Mouse (Mus musculus) WW6 (cell line): ENCODE results near the gene Trappc12.

Experiments
- DNase-seq: peaks from one replicate; pipeline ENCODE4 v3.0.0-alpha.2; 2013; ENCODE audit warnings: low read depth, low spot score

The Trappc12 gene

DNA sequence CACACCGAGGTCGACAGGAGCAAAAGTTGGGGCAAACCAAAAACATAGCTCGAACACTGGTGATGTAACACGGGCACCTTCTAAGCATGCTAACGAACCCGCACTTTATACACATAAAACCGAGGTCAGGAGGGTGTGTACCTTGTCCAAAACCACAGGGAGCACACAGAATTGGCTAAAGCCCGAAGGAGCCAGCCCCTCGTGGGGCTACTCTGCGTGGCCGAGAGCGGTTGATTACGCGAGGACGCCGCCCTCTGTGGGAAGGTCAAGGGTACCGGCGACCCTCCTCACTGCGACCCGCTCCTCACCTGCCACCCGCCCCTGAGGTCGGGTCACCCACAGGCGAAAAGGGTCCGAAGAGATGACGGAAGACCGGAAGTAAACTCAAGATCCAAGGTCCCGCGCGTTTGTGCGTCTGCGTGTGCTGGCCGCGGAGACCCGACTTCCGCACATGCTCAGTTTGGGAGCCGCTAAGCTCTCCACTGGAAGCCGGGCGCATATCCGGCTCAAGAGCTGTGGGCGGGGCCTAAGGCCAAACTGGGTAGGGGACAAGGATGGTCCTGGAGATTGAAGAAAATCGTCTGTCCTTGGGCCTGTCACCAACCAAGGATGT, at the start of gene Trappc12:
Gene Trappc12, minus strand, starts transcription at position 452 of the 613 bp plus-strand sequence.
- DNase-seq, result peak; percentile 67

DNA sequence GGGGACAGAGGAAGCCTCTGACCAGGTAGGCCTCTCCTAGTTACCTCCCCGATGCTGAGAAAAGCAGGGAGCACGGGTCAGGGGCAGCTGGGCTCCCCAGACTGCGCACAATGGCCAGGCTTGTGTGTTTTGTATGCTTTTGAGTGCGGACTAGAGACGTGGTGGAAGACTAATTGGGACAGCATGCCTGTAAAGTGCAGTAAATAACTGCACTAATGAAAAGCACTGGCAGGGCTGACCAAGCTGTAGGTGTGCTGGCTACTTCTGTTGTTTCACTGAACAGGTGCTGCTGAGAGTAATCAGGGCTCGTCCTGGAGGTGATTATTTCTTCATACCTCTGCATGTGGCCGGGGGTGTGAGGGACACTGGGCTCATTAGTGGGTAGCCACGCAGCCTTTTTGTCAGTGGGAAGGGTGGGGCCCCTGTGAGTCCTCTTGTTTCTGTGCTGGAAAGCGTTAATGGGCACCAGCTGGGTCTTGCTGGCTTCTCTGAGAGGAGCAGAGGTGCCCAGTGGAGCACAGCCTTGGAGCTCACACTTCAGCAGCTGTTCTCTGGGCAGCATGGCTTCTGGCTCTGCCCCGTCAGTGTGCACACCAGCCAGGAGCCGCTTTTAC, 49.6 kb upstream of the Trappc12 start:
- no peak for DNase-seq

DNA sequence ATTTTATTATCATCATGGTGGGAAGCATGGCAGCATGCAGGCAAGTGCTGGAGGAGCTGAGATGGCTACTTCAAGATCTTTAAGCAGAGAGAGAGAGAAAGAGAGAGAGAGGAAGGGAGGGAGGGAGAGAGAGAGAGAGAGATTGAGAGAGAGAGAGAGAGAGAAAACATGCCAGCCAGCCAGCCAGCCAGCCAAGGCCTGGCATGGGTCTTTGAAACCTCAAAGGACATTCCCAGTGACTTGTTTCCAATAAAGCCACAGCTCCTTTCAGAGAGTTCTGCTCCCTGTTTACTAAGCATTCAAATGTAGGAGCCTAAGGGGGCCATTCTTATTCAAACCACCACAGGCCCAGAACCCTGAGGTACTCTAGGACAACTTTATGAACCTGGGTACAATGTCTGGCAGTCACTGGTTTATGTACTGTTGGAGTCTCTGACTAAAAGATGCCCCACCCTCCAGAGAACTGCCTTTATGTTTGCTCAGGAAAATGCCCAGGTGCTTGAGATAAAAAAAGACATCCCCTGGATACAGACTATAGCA, 46.7 kb upstream of the Trappc12 start:
- no peak for DNase-seq

DNA sequence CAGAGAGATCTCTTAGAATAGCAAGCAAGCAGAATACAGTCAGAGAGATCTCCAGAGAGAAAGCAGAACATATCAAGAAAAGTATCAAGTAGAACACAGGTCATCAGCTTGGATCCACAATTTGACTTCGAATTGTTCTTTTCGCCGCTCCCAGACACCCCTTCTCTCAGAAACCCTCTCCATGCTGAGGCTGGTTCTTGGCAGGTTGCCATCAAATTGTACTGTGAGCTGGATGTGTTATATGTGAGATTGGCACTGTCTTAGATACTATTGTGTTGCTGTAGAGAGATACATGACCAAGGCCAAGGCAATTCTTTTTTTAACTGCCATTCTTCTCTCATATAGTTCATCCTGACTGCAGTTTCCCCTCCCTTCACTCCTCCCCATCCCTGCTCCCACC, 44.8 kb upstream of the Trappc12 start:
- DNase-seq, result no peak

- DNase-seq, result no peak
Measured at GRCm38 (mm10) chr12:28793715-28794114, 43.4 kb upstream of the Trappc12 start.

- DNase-seq, result no peak
Measured at GRCm38 (mm10) chr12:28792613-28793012, 42.3 kb upstream of the Trappc12 start.

GRCm38 (mm10) chr12:28786310-28786709, 36.0 kb upstream of the Trappc12 start:
- DNase-seq, result no peak

GRCm38 (mm10) chr12:28785299-28785698, 35.0 kb upstream of the Trappc12 start:
- no peak for DNase-seq

DNA sequence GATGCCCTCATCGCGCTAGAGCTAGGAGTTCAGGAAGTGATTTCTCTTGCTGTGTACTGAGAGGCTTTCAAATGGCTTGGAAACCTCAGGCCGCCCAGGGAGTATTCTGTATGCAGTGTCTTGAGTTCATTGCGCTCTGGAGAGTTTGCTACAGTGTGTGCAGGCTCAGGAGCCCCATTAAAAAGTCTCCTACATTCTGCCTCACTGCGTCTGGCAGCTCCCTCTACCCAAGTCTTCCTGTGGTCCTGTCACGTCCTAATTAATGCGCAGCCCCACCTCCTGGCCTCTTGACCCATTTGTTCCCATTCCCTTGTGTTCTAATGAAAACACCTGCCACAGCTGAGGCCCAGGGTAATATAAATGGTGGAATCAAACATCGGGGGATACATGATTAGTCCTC, 34.6 kb upstream of the Trappc12 start:
- no peak for DNase-seq

- DNase-seq, result no peak
Measured at GRCm38 (mm10) chr12:28784355-28784754, 34.1 kb upstream of the Trappc12 start.

DNA sequence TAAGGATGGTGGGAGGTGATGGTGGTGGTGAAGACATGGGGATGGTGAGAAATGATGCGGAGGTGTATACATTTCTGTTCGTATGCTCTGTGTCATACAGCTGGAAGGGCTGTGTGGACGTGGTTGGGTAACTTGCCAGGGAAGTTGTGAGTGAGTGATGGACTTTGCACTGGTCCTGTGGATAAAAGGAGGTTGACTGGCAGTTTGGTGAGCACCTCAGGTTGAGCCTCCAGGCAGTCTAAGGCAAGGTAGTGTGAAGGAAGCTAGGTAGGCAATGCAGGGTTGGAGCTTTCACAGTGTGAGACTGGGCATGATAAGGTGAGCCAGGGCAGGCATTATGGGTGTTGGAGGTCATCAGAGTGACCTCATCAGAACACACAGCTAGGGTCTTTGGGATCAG, 32.4 kb upstream of the Trappc12 start:
- no peak for DNase-seq

GRCm38 (mm10) chr12:28780180-28780579, 29.9 kb upstream of the Trappc12 start:
- no peak for DNase-seq

- DNase-seq, result no peak
Measured at GRCm38 (mm10) chr12:28775627-28776026, 25.4 kb upstream of the Trappc12 start.

DNA sequence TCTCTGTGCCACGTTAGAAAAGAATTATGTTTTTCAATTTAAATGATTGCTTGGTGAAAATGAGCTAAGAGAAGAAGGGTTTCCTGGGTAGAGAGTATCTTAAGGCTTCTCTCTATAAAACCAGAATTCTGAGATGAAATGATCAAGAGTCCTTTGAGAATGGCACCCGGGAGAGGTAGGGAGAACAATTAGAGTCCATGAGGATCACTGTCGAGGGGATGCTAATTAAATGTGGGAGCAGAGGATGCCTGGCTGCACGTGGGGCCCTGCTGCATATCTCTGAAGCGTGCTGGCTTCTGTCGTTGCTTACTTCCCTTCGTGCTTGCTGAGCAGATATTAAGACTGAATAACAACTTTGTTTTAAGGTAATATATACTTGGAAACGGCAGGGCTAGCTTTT, 24.8 kb upstream of the Trappc12 start:
- no peak for DNase-seq

DNA sequence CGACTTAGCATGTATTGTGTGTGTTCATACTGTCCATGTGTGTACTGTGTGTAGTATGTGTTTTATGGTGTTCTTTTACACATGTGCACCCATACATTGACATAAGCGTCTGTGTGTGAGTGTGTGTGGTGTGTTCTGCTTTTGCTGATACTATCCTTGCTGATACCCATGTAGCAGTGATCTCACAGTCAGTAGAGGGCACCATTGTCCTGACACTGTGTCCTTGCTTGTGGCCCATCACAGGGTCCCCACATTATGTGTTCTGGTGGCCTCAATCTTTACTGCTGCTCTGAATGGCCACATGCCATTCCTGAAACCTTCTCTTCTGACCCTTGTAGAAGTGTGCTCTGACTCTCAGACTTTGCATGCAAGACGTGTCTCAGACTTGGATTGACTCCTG, 23.5 kb upstream of the Trappc12 start:
- DNase-seq, result no peak

DNA sequence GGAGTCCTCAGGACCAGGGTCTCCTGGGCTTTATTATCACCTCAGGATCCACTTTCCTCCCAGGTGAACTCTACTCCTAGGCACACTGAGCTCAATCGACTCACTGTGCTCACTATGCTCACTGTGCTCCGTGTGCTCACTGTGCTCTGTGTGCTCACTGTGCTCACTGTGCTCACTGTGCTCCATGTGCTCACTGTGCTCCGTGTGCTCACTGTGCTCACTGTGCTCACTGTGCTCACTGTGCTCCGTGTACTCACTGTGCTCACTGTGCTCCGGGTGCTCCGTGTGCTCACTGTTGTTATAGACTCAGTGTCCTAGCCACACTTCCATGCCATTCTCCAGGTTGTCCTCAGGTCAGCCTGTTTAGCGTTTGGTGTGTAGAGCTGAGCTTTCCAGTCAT, 19.7 kb upstream of the Trappc12 start:
- no peak for DNase-seq

GRCm38 (mm10) chr12:28756019-28756418, 5.7 kb upstream of the Trappc12 start:
- DNase-seq, result no peak

DNA sequence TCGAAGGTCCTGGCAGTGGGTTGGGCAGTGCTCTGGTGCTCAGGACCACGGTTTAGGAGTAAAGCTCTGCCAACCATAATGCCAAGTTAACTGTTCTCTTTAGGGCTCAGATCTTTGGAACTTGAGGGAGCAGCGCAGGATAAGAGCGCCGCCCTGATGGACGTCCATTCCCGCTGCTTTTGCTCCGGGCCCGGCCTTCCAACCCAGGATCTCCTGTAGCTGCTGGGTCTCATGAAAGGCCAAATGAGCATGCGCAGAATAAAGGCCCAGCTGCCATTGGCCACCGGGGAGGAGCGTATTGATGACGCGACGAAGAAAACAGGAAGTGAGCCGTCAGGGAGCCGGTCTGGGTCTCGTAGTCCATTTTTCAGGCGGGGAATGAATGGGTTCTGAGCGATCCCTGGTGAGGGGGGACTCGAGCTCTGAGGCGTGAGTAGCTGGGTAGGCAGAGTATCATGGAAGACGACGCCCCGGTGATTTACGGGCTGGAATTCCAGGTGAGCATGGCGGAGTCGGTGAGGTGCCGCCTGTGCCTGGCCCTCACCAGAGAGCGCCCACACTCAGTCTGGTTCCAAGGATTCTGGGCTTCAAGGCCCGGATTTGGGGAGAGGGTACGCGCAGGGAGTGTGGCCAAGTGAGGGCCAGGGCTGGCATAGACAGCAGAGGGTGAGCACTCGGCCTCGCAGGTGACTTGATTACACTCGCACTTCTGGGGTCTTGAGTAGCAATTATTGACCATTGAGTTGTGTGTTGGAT, 1.4 kb upstream of the Trappc12 start, which contains the start of gene Eipr1:
Gene Eipr1, plus strand, starts transcription at position 296 of the 756 bp plus-strand sequence.
- DNase-seq, result peak; percentile 68

GRCm38 (mm10) chr12:28750876-28751275, 604 bp upstream of the Trappc12 start:
- DNase-seq, result no peak

- no peak for DNase-seq
Measured at GRCm38 (mm10) chr12:28743328-28743727, 6.9 kb downstream of the Trappc12 start.

DNA sequence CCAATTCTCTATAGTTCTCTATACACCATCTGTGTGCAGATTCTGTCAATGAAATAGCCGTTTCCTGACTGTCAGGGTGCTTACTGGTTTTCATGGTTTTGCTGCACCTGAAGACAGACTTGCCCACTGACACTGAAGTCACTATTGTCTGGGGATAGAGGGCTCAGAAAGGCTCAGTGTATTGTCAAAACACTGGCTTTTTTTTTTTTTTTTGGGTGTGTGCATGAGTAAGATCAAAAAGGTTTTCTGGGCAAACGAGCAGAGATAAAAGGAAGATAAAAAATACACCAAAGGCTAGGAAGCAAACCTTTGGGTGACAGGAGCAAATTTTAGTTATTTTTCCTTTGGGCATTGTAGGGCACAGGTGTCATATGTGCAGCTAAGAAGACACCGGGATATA, 15.0 kb downstream of the Trappc12 start:
- DNase-seq, result no peak

DNA sequence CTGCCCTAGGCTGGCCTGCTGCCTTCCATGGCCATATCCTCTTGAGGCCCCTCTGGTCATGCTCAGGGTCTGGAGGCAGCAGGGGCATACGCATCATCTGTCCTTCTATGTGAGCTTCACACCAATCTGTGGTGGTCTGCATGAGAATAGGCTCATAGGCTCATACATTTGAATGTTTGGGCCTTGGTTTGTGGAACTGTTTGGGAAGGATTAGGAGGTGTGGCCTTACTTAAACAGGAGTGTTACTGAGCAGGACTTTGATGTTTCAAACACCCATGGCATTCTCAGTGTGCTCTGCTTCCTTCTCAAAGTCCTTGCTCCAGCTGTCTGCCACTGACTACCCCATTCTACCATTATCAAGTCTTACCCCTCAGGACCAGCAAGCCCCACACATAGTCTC, 16.0 kb downstream of the Trappc12 start:
- no peak for DNase-seq
